Mouse (Mus musculus): Measurements from ENCODE around the gene Clnk. TPM values are rescaled to one million over a fixed set of nuclear protein-coding genes. Genes with fewer than 3 reads are reported as not detected.

Gene Clnk
- total RNA-seq, 2 experiments from 2014 or later = not detected

DNA sequence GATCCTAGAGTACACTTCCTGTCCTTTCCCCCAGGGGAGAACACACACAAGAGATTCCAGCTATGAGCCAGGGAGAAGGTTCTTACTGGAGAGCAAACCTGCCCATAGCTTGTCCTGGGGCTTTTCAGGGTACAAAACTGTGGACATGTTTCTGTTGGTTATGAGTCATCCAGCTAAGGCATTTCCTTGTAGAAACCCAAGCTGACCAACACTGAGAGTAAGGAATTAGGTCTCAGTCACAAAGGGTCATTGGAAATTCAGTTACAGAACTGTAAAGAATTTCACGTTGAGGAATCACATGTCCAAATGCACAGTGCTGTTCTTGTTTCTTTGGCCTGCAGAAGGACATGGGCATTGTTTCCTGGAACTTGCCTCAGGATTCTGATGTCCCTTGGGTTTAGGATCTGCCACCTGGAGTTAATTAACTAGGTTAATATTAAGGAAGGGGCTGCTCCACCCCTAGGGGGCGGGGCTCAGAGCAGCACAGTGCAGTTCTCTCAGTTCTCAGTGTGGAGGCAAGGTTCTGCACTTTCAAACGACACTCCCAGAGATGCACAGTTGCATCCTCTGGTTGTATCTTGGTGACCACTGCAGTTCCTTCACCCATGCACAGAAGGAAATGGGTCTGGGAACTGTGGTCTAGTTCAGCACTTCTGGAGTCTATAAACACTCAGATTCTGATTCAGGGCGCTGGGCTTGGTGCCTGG lies 18.4 kb downstream of the Clnk start:
- DNase-seq = no peak
- intact Hi-C loops (cut with DNase I) = no loop called here

DNA sequence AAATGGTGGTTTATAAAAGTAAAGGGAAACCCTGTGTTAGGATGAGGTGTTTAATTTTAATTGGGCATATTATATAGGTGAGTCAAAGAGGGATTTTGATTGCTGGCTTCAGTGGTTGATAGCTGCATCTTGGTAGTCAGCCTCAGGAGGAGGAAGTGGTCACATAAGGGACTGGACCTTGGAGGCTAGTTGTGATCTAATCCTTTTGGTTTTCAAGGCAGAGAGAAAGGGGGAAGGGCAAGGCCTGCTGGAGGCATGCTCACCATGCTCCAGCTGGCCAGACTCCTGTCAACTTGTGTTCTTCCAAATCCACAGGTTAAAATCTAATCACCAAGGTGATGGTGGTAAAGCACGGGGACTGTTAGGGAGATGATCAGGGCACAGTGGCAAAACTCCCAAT lies 19.0 kb downstream of the Clnk start:
- intact Hi-C loops (cut with DNase I) = no loop called here
- DNase-seq = no peak

DNA sequence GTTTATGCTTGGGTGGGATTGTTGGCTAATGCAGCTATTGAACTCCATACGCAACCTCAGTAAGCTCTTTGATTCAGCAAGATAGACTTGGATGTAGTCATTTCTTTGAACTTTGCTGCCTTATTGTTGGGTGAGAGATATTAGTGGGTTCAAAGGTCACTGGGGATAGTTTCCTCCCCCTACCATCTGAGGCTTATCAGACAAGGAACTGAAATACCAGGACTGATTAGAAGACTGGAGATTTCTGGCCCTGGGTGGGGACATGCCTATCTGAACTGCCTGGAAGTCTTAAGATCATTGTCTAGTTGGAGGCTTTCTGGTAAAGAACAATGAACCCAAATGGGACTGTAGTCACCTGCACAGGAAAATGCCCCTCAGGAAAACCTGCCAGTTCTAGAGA lies 26.4 kb downstream of the Clnk start:
- intact Hi-C loops (cut with DNase I) = no loop called here
- DNase-seq = no peak

DNA sequence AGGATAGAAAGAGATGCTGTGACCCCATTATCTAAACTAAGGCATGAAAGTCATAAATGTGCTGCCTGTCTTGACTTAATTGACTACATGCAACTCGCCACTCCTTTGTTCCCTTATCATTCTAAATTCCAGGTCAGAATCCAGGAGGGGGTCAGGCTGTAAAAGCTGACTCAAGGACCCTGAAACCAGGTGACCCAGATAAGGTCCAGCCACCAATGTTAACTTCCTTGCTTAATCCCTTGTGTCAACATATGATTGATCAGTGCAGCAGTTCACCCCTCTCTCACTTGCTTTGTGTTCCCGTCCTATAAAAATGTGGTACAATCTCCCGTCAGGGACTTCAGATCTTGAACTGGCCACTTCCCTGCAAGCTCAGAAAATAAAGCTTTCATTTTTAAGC lies 31.1 kb downstream of the Clnk start:
- DNase-seq = no peak
- intact Hi-C loops (cut with DNase I) = no loop called here

DNA sequence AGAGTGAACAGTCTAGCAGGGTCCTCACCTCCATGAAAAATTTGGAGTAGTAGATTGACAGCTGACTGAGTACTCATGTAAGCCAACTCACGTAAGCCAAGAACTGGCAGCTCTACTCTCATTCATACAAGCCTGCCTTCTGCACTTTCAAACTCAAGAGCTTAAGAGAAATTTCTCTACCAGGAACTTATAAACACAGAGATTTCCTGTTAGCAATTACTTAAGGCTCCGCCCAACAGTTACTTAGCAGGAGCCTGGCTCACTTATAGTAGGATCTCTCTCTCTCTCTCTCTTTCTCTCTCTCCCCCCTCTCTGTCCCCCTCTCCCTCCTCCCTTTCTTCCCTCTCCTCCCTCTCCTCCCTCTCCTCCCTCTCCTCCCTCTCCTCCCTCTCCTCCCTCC lies 32.3 kb downstream of the Clnk start:
- DNase-seq = no peak
- intact Hi-C loops (cut with DNase I) = no loop called here

DNA sequence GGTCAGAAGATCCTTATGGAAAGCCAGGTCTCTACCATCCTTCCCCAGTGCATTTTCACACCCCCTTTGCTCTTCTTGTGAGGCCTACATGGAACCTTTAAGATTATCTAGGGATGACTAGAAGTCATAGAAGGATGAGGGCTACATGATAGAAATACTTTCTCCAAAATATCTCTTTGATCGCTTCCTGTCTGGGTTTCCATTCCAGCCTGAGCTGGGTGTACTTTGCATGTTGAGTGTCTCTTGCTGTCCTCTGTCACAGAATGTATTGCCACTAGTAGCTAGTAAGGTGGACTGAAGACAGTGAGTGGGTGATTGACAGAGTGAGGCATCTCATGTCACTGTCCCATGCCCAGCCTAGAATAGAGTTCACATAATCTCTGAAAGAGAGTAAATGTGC lies 36.6 kb downstream of the Clnk start:
- DNase-seq = no peak
- intact Hi-C loops (cut with DNase I) = no loop called here

DNA sequence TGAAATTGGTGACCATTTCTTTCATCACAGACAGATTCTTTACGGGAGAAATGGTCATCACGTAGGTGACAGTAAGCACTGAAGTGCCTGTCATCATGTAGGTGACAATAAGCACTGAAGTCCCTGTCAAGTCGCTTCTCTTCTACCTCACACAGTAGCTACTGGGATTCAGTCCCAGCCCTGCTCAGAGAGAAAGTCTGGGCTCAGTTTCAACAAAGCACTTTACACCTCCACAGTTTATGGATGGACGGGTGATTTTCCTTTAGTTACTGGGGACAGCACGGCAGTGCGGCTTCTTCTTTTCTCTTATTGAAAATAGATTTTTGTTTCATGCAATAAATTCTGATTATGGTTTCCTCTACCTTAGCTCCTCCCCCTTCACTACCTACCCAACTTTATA lies 49.3 kb downstream of the Clnk start:
- intact Hi-C loops (cut with DNase I) = no loop called here
- DNase-seq = no peak

DNA sequence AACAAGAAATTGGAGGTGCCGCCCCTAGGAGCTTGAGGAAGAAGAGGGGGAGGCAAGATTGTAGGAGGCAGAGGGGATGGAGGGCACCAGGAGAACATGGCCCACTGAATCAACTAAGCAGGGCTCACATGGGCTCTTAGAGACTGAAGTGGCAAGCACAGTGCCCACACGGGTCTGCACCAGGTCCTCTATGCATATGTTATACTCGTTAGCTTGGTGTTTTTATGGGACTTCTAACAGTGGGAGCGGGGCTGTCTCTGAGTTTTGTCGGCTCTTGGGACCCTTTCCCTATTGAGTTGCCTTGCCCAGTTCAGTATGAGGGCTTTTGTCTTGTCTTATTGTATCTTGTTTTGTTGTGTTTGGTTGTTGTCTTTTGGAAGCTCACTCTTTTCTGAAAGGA lies 50.0 kb downstream of the Clnk start:
- no peak for DNase-seq
- intact Hi-C loops (cut with DNase I) = no loop called here

DNA sequence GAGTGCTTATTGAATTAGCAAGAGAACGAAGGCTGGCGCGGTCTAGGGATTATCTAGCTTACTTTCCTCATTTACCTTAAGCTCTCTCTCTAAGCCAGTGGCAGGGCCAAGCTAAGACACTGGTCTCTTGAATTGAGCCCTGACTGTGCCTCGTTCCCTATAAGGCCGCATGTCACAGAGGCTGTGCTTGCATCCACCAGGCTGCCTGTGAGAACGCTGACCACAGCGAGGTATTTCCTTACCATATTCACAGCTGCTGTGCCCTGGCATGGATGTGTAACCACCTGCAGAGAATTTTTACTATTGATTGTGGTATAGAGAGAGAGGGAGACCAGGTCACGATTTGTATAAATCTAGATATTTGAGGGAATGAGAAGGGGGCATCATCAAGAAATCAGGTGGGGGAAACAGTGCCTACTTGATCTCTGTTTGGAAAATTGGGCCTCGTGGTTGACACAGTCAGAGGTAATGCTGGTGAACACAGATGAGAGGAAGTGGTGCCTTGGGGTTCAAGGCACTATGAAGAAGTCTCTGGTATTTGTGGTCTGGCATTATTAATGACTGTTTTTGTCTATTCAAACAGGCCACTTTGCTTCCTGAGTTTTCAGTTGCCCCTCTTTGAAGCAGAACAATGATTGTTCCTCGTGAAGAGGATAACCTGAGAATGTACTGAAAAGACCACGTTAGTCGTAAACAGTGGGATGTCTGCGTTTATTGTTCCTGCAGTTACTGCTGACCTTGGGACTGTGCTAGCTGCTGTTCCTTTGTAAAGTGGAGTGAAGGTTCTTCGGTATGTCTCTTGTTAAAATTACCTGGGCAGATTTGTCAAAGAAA lies 52.3 kb downstream of the Clnk start:
- intact Hi-C loops (cut with DNase I) = no loop called here
- no peak for DNase-seq

DNA sequence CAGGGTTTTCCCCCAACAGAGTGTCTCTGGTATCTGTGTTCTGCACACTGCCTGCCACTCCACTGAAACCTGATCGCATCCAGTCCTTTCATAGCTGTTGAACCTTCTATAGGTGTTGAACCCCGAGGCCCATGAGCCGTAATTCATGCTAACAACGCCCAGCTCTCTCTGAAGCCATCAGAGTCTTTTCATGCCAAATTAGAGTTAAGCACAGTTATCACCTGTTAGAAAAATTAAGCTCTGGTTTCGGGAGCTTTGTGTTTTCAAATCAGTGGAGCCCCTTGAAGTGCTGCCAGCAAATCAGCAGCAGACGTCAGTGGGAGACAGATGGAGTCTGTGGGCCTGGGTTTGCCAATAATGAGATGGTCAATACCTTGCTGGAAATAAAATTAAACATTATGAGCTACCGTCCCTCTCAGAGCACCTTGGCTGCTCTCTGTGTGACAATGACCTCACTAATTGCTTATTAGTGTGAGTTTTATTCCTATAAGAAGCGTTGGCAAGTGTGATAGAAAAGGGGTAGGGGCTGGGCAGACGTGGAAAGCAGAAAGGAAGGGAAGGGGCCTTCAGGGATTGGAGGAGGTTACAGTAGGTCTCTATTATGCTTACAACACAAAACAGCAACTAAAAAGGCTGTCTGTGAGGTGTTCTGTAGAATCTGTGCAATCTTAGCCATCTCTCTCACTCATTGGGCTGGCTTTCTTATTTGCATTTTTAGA lies 63.1 kb downstream of the Clnk start:
- intact Hi-C loops (cut with DNase I) = no loop called here
- DNase-seq = peak; percentile 59

DNA sequence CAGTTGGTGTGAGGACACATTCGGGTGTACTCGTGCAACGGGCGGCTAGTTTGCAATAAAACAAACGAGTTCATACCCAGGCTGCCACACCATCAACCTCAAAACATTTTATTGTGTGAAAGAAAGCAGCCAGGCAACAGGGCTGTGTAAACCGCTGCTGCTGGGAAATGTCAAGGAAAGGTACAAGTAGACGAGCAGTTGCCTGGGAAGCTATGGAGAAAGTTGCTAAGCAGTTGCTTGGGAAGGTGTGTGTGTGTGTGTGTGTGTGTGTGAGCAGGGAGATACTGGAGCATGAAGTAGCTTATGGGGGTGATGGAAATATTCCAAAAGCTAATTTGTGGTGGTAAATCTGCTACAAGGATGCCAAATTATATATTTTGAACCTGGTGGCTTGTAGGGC lies 63.7 kb downstream of the Clnk start:
- no peak for DNase-seq
- intact Hi-C loops (cut with DNase I) = no loop called here

DNA sequence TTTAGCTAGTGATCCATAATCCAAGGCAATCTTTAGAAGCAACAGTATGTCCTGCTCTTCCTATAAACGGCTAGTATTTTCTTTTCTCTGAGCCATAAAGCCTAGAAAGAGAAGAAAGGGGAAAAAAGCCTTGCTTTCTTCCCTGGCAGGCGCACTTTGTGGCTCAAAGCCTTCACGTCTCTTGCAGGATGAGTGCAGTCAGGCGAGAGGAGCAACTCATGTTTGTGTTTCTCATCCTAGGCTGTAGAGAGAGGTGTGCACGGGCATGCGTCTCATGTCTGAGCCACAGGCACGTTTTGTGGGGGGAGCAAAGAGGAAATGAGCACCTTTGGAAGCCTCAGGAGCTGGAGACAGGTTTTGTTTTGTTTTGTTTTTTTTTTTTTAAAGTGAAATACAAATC lies 64.2 kb downstream of the Clnk start:
- peak; percentile 16 for DNase-seq
- intact Hi-C loops (cut with DNase I) = no loop called here

DNA sequence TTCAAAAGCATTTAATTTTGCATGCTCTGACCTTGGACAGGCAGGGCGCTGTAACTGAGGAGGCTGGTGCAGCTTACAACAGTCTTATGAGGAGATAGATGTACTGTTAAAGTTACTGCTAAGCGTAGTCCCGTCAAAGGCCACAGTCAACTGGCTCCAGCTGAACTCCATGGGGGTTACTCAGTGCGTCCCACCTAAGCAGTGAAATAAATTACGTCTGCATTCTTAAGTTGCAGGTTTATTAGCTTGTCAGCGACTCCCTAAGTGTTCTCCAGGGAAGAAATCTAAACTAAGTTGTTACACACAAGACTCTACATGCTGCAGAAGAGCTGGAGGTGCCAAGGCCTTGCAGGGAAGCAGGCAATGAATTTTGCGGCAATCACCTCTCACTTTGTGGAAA lies 77.7 kb downstream of the Clnk start:
- no peak for DNase-seq
- intact Hi-C loops (cut with DNase I) = no loop called here

DNA sequence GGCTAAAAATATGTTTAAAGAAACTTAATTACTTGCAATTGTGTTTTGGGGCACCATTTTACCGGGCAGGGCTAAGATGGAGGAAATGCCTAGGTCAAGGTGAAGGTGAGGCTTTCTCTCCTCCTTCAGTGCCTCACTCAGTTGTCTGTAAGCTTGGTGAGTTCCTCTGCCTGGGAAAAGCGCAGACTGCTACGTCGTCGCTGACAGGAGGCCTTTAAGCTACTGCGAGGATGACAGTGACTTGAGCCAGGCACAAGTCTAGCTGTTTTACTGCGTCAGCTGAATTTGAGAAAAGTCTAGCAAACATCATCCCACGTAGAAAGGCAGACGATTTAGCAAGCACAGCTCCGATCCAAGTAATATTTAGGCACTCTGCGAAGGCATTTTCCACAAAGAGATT lies 81.5 kb downstream of the Clnk start:
- no peak for DNase-seq
- intact Hi-C loops (cut with DNase I) = no loop called here

DNA sequence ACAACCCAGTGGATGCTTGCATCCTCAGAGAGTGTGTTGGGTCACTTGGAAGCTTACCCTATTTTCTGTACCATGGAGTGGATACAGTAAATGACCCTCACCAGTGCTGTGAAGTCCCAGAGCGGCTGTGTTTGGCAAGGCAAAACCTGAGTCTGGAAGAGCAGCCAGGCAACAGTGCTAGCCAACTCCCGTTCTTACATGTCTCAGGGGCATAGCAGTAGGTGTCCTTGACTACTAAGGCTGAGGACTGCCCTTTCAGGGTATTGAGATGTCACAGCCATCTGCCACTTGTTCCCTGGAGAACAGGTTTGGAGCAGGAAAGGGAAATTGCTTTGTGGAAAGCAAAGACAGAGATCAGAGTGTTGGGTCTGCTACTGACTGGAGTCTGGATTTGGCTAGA lies 85.5 kb downstream of the Clnk start:
- intact Hi-C loops (cut with DNase I) = no loop called here
- DNase-seq = no peak

DNA sequence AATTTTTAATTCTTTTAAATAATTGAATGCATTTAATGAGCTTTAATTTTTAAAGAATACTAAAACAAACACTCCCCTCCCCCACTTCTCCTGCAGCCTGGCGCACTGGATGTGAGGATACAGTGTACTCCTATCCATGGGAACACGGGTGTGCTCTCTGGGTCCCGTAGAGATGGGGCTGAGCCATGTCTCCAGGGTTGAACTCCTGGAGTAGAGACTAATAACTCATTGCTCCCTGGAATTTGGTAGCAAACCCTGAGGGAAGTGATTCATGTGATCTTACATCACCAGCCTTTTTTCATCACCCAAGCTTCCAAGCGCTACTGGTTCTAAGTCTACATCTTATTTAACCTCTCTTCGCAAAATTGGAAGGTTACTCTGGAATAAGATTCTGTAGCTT lies 87.8 kb downstream of the Clnk start:
- intact Hi-C loops (cut with DNase I) = loop anchor here (10.0 kb wide), 1 partner anchor 1176 kb away; no protein-coding TSS in a partner anchor
- DNase-seq = no peak

DNA sequence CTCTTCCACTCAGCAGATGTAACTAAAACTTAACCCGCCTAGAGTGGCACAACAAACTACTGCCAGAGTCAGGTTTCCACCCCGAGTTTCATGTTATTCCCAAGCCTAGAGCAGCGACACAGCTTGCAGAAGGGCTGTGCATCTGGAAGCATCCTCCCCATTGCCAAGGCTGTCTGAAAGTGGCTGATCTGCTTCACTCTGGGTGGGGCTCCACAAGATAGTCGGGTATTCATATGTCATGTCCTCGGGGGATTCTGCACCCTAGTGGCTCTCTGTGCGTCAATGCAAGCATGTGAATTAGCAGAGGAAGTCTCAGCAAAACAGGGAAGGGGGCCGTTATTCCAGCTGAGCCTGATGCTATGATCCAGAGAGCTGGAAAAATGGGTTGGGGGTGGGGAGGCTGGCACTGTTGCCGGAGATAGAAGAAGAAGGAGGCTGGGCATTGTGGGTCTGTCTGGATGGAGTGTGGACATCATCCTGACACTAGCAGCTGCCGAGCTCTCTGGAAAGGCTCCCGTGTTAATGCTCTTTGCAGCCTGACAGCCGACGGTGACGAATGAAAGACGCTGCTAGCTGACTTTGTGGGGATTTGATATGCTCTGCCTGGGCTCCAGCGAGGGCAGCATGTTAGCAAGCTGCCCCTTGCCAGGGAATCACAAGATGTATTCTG lies 88.6 kb downstream of the Clnk start:
- intact Hi-C loops (cut with DNase I) = loop anchor here (10.0 kb wide), 1 partner anchor 1177 kb away; no protein-coding TSS in a partner anchor

DNA sequence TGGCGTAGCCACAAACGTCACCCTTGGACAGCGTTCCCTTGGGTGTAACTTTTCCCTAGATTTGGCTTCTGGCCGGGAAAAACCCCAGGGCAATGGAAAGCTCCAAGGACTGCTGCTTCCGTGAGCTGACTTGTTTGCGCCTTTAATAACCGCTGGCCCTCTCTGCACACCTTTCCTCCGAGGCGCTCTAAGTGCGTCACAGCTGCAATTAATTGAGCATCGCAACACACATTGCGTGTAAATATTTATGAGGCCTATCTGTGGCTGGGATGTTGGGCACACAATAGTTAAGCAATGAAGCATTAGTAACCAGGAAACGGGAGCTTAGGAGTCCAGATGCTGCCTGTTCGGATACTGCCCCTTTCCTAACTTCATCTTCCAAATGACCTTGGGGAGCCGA lies 90.5 kb downstream of the Clnk start:
- intact Hi-C loops (cut with DNase I) = loop anchor here (10.0 kb wide), 1 partner anchor 1179 kb away; no protein-coding TSS in a partner anchor
- DNase-seq = no peak

More for the DNA sequence above, 88.6 kb downstream of the Clnk start:
- DNase-seq = peak; percentile 68

DNA sequence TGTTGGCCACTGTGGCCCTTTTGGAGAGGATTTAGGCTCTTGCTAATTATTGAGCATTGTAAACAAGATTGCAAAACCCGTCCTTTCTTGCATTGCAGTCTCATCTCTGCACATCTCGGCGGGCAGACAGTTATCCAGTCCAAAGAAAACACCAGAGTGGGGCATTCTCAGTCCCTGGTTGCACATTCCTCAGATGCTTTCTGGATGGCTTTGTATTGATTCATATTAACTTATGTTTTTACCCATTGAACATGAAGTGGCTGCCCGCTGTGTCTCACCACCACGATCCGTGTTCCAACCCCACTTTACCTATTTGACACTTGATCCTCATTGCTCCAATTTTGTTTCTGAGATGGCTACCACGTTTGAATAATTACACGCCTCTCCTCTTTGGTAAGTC lies 90.9 kb downstream of the Clnk start:
- no peak for DNase-seq
- intact Hi-C loops (cut with DNase I) = loop anchor here (10.0 kb wide), 1 partner anchor 1179 kb away; no protein-coding TSS in a partner anchor

DNA sequence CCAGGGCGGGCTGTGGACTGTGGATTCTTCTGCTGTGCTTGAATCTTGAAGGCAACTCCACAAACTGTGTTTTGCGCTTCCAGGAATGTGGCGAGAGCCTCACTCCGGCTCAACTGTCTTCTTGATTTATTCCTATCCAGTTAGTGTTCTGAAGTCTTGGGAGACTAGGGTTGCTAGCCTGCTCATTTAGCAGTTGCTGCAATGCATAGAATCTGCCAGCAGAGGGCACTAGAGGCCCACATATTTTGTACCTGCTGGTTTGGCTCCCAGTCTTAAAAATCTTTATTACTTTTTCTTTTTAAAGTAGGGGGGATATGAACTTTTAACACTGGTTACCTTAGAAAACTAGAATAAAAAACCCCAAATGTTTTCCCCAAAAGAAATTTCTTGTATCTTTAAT lies 94.8 kb downstream of the Clnk start:
- intact Hi-C loops (cut with DNase I) = loop anchor here (5.0 to 10.0 kb wide), 2 partner anchors 860 to 1183 kb away; no protein-coding TSS in a partner anchor
- peak; percentile 74 for DNase-seq

DNA sequence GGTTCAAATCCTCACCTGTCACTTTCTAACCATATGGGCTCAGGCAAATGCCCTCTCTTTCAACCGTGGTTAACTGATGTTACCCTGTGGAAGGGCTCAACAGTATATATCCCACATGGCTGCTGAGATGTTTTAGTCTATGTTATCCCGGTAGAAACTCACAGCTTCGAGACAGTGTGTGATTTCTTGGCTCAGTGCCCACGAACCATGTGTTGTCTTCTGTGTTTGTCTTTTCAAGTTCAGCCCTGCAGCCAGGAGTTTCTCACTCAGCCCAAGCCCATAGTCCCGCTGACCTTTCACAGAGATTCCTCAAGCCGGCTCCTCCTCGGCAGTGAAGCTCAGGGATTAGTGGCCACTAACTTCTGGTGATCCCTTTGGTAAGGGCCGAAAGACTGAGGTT lies 96.0 kb downstream of the Clnk start:
- no peak for DNase-seq
- intact Hi-C loops (cut with DNase I) = loop anchor here (5.0 to 10.0 kb wide), 2 partner anchors 862 to 1184 kb away; no protein-coding TSS in a partner anchor
